Mouse (Mus musculus) fibroblast of lung, adult 2 months (primary cell): ENCODE data around the gene Sgip1.

ENCODE experiments used
- DNase-seq: peaks from one replicate; pipeline ENCODE4 v3.0.0-alpha.2; 2011; ENCODE audit warnings: low read depth

Sgip1 gene

DNA sequence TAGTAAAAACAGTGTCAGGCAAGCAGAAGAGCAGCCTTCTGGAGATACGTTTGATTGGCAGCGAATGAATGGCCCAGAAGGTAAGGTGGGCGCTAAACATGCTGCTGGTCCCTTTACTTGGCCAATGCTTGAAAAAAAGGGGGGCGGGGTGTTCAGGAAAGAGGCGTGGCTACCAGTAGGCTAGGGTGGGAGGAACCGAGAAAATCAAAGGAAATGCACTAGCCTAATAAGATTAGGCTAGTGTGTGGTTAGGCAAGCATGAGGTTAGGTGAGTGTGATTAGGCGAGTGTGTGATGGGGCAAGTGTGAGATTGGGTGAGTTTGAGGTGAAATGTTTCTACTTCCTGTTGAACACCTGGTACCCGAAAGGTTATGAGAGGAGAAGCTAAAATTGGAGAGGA lies at the start of gene Sgip1:
Sgip1 (plus strand) TSS at position 11 of the 400 bp plus-strand sequence.
- DNase-seq = no peak

DNA sequence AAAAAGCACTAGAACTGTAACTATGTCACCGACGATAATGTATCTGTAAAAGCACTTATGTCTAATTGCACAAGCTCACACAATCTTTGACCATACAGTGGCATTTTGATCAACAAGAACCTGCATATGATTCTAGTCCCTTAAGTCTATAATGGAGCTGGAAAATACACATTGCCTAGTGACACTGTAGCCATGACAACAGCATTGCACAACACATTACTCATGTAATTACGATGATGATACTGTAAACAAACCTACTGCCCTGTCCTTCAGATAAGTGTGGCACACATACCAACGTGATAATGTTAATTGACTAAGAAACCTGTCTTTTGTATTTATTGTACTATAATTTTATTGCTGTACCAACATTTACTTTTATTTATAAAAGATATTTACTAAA lies 49.7 kb upstream of the Sgip1 start:
- DNase-seq = no peak

DNA sequence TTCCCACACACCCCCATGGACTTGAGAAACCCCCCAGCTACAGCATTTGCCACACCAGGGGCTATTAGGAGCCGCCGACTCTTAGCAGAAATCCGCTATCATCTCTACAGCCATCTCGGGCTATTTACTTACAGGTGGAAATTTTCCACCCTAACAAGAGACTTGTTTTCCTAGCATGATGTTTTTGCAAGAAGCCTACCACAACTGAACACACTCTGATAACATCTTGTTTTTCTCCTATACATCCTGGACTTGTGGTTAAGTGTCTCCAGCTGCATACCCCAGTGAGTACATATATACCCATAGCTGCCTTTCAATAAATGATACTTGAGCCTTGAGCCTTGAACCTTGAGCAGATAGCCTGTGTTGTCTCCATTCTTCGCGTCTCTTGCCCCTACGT lies 43.1 kb upstream of the Sgip1 start:
- no peak for DNase-seq

DNA sequence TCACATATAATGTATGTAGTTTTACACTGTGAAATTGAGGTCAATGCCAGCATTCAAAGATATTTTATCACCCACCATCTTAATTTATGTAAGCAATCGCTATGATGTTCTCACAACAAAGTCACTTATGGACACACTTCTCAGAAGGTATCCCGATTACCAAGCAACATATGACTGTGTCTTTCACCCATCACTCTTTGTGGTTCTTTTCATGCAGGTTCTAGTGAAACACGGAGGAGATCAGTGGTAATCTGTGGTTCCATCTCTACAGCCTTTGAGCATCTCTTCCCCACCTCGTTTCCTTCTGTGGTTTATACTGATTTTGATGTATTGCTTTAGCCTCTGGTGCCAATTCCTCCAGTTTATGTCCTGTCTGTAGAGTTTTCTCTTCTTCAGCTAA lies 29.4 kb upstream of the Sgip1 start:
- no peak for DNase-seq

DNA sequence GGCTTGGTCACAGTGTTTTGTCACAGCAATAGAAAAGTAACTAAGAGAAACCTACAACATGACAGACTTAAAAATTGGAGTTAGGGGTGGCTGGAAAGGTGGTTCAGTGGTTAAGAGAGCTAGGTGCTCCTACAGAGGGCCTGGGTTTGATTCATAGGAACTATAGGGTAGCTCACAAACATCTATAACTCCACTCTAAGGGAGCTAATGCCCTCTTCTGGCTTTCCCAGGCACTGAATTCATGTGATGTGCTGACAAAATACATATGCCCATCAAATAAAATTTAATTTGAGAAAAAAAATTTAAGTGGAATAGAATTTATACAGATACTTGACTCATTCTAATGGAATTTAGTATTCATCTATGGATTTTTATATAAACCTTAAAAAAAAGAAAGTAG lies 25.6 kb upstream of the Sgip1 start:
- no peak for DNase-seq

DNA sequence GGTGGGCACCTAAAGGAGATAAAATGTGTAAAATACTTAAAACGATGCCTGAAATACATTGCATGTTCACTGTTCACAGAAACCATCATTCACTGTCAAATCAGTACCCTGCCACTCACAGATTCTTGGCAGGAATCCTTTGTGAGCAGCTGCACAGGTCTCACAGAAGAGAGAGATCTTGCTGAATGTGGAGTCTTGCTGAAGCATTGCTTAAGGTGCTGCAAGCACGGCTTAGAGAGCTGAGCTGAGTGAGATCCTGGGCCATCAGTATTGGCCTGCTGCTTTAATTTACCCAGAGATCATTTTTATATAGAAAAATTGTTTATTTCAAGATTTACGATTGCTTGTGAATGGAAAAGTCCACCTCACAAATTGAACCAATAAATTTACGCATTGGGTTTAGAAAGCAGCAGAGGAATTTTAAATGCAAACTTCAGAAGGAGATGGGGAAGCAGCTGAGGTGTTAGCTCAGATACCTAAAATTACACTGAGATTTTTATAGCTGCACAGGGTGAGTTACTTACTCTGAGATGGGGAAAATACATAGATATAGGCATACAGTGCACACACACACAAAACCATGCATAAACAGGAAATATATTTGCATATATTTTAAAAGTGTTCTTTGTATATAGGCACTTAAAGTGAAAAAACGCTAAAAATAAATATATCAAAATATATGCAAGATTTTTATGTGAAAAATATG lies 23.8 kb upstream of the Sgip1 start:
- no peak for DNase-seq

DNA sequence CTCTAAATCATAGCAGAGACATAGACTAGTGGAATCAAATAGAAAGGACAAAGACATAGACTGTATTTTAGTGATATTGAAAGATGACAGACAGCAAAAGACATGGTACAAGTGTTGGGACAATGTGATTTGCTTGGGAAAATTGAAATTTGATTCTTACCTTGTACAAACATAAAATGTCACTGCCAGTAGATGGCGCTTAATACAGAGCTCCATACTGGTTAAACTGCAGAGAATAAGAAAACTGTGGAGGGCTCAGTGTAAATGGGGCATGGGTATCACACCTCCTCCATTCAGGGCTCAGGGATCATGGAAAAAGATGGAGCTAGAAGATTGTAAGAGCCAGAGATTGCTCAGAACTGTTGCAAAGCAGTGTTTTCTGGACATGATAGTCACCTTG lies 21.6 kb upstream of the Sgip1 start:
- DNase-seq = no peak

DNA sequence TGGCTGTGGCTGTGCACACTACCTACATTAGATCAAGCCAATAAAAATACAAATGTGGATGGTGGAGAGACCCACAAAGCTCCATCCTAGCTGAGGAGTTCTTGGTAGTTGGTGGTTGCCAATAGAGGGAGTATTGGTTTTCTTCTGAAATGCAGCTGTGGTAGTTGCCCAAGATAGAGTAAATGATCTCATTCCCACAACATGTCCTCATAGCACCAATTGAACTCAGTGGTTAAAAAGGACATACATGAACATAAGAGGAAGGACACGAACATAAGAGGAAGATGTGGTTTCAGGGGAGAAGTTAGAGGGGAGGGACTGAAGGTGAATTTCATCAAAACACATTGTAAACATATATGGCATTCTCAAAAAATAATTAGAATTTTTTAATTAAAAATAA lies 21.1 kb upstream of the Sgip1 start:
- no peak for DNase-seq

DNA sequence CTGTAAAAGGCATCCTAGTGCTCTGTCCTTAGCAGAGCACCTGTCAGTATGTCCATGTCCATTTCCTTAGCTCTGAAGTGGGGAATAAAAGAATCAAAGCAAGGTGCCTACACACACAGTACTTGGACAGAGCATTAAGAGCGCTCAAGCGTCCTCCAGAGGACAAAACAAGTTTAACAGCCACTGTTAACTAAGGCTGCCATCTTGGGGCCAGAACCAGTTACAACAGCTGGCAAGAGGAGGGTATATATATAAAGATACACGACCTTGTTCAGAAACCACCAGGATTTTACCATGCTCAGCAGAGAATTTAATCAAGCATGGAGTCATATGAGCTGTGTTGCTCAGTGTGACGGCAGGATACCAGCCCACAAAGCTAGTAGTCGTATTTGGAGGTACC lies 16.7 kb upstream of the Sgip1 start:
- no peak for DNase-seq

DNA sequence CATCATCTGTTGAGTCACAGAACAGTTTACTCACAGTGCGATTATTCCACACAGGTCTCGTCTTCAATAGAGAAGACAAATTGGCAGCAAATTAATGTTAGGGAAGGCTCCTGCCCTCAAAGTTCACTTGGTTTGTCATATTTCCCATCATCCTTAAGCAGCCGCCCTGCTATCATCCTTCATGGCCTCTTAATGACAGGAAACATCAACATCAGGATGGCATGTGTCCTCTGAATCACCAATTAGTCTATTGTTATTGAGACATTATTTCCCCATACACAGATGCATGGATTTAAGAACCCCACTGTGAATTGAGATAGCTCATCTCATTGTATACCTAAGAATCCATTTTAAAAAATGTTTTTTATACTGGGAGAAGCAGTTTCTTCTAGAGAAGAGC lies 10.1 kb upstream of the Sgip1 start:
- no peak for DNase-seq

DNA sequence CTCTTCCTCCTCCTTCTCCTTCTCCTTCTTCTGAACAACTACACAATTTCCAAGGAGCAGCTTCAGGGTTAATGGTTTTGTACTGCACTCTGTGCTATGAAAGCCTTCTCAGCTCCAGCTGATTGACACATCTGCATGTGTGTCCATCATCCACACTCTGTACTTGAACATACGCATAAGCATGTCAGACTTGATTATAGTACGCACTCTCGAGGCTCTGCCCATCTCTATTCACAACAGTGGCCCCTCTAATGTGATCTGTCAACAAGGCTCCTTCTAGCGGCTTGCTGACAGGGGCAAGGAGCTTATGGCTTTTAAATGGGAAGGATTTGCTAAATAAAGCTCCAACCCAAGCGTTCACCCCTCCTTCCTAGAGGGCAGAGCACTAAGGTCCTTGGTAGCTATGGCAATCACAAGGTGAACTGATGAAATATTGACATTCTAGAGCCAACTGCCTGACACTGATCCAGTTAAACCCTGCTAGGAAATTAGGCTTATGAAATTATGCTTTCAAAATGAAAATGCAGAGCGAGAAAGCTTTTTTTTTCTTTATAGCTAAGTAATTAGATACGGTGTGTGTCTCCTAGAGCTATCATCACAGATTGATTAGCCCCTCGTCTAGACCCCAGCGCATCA lies 7.0 kb upstream of the Sgip1 start:
- no peak for DNase-seq

DNA sequence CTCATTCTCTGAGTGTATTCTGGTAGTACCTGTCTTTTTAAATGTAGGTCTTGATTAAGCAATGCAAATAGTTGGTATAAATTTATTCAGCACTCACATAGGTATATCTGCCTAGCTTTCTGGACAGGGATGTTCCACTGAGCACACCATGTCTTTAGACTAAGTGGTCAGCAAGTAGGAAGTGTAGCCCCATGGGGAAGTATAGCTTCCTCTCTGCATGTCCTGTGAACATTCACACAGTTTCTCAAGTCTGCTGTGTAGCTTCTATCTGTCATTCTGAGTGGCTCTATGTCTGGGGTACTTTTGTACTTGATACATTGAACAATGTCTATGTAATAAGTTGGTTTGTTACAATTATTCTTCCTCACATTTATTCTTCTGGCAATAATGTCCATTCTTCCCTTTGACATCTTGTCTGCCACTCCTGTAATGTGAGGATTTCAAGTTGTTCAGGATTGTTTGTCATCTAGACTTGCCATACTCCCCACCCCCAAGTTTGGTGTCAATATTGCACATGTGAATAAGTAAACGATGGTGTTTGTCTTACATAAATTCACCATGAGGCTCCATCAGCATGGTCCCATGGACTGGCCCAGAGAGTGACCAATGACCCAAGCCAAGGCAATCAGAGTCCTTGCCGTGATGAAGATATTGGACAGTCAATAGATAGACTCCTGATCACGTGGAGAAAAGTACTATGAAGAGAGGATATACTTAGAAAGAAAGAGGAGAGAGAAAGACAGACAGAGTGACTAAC lies 12.4 kb downstream of the Sgip1 start:
- DNase-seq = no peak

DNA sequence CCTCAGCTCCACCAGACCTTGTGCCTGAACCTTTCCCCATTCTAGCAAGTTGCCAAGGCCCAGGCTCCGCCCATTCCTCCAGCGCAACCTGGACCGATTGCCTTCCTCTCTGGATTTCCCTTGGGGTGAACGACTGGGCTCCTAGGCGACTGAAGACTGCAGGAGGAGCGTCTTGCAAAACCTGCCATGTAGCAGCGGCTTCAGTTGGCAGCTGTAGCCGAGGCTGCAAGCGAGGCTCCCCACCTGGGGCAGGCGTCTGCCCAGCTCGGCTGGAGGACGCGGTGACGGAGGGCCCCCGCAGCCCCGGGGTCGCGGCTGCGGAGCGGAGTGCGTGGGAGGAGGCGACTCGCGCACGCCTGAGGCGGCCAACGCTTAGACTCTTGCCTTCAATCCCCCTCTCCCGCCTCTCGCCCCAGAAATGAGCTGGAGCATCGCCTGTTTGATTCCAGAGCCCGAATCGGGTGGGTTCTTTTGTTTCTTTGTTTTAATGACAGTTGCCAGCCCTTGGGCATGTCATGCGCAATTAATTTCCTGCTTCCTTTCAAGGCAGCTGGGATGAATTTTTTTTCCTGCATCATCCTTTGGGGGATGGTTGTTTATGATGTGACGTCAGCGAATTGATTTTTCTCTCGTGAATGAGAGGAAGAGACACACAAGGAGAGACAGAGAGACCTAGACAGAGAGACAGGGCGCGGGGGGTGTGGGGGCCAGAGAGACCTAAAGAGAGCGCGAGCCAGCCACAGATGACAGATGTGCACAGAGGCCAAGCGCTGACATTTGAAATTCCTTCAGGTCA lies 18.2 kb downstream of the Sgip1 start:
- DNase-seq = peak; percentile 4

DNA sequence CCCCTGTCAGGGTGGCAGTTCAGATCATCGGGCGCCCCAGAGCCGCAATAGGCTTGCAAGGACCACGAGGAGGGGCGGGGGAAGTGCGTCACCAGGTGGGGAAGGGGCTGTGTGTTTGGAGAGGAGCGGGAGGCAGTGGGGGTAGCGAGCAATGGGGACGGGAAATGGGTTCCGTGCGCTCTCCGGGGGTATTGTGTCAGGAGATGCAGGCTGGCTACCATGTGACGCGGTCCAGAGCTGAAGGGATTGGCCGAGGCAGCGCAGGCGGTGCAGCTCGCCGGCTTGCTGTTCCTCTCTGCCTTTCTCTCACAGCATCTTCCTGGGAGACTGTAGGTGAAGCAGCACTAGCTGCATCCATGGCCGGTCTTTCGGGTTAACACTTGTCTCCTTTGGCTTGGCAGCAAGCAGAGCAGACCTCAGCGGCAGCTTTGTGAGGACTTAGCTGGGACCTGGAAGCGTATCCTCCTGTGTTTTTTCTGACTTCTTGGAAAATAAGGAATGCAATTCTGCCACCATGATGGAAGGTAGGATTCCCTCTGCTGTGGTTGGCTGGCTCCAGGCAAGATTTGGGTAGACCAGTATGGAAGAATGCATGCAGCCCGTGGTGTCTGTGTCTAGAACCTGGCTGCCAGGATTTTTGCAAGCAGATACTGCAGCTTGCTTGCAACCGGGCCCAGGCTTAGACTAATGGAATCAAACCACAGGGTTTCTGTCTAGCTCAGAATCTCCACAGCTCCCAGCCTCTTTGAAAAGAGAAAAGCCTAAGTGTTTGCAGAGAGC lies 19.1 kb downstream of the Sgip1 start:
- DNase-seq = peak; percentile 18

DNA sequence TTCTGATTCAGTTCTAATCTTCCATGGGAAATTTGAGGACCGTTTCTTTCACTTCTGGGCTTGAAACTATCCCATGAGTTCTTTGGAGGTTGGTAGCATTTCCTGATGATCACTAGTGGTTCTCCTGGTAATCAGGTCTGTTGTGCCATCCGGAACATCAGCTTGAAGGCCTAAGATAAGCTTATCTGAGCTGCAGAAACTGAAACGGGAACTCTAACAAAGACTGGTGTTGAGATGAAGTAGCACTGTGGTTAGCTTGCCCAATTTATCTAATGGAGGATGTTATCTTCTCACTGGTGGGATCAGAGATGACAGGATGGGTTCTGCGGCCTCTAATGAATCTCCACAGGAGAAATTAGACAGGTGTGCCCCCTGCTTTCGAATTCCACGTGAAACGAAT lies 21.0 kb downstream of the Sgip1 start:
- no peak for DNase-seq

DNA sequence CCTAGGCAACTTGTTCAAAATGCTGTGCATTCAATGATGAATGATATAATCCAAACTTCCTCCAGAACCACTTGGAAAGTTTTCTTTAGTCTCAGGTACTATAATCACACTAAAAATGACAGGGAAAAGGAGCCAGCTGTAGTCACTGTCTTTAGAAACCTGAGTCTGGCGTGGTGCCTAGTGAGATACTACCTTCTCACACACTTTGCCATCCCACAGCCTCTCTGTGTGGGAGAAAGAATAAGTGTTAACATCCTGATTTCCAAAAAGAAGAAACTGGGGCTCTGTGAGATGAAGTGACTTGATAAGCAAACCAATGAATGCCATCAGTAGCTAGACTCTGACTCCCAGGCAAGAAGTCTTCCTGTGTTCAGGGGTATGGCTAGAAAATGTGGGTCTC lies 28.0 kb downstream of the Sgip1 start:
- DNase-seq = no peak

DNA sequence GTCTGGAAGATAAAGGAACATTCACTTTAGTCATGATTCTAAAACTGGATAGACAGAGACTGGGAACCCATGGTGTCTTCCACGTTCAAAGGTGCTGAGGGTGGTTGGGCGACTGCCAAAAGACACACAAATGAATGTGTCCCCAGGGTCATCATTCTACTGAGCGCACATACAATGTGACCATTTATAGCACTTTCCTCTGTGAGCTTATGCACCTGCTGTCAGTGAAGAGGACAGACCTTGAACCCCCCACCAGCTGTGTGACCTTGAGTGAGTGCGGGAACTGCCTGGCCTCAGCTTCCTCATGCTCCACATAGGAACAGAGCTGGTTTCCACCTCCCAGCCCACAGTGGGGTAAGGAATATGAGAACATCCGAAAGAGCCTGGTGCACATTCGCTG lies 28.8 kb downstream of the Sgip1 start:
- no peak for DNase-seq

DNA sequence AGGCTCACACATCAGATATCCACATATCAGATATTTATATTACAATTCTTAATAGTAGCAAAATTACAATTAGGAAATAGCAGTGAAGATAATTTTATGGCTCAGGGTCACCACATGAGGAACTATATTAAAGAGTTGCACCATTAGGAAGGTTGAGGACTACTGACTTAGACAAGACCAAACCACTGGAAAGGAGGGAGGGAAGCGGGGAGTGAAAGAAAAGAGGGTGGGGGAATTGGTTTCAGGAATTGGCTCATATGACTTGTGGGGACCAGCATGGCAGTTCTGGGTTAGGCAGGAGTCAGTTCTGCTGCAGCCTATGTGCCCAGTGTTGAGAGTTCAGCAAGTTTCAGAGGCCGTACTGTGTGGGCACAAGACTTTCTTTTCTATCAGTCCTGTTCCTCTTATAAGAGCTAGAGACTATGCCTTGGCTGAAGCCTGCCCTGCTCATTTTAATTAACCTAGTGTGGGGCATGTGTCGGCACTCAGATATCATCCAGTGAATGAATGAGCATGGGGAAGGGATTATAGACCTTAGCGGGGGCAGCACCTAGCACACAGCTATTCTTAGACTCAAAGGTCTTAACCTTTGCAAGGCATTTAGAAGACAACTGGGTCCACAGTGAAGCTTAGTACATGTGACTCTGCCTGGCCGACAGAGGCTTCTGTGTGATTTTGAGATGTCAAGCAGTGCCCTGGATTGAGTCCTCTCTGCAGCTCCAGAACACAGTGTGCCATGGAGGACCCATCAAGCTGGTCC lies 30.7 kb downstream of the Sgip1 start:
- no peak for DNase-seq

DNA sequence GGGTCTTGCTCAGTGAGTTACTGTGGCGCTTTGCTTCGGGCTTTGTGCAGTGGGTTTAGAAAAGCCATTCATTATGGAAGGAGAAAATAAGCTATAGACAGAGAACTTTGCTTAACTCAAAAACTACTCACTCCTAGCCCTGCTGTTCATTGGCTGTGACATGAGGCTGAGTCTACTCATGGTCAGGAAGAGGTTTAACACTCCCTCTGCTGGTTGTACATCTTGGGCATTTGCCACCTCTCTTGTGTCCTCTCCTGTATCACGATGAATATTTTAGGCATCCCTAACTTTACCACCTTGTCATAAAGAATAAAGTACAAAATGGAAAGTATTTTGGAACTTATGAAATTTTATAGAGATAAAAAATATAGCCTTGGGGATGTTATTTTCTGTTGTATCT lies 32.1 kb downstream of the Sgip1 start:
- no peak for DNase-seq

DNA sequence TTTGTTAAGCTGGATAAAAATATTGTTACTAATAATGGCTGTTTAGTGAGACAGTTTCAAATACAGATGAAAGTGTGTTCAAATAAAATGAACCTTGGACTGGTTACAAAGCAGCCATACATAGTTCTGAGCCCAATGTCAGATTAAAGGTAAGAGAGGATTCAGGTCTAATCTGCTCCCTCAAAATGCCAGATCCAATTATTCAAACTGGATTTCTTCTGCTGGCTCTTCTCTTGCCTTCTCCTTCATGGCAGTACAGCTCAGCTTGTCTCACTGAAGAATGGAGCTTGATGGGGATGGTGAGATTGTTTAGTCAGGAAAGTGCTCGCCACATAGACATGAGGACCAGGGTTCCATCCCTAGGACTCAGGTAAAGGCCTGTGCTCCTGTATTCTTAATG lies 32.7 kb downstream of the Sgip1 start:
- no peak for DNase-seq

DNA sequence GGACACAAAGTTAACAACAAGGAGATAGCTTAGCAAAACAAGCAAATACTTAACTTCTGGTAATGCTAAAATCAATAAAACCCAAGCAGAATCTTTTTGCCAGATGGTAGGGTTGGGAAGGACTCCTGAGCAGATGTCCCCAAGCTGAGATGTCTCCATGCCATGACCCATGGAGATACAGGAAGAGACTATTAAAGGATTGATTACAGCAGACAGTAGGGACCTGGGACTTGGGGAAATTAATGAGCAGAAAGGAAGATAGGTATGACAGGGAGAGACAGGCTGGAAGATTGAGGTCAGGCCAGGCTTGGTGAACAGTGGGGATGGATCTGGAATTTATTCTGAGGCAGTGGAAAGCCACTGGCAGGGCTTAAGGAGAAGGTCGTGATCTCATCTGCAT lies 33.5 kb downstream of the Sgip1 start:
- DNase-seq = no peak
